Mouse (Mus musculus) forebrain, postnatal 0 days (tissue): ENCODE results near the gene Foxo4. TPM values are rescaled to one million over a fixed set of nuclear protein-coding genes. Genes with fewer than 3 reads are reported as not detected.

ENCODE experiments used
- ATAC-seq: fragments of 200-750 bp; cut with Nextera tagmentation; 2 replicates; pipeline ENCODE4 v1.8.0; 2017; ENCODE audit warnings: mild to moderate bottlenecking, moderate library complexity
- DNase-seq: peaks from one replicate; pipeline ENCODE4 v3.0.0-alpha.2; 2015
- H3K27ac ChIP-seq: fragments of 300-500 bp; sonication (generic); 2 replicates; pipeline ENCODE4 v1.5.1; 2014; ENCODE audit warnings: low read depth, mild to moderate bottlenecking, antibody characterized with exemption, low read length, moderate library complexity, mixed read lengths
- H3K27me3 ChIP-seq: fragments of 300-500 bp; sonication (generic); 2 replicates; pipeline ENCODE4 v1.6.1; 2014; ENCODE audit warnings: mild to moderate bottlenecking, low read length, mixed read lengths; ENCODE audit not compliant: insufficient read depth
- H3K36me3 ChIP-seq: fragments of 300-500 bp; sonication (generic); 2 replicates; pipeline ENCODE4 v1.6.1; 2014; ENCODE audit warnings: mild to moderate bottlenecking, moderate library complexity; ENCODE audit not compliant: insufficient read depth
- H3K4me1 ChIP-seq: fragments of 300-500 bp; sonication (generic); 2 replicates; pipeline ENCODE4 v1.6.1; 2014; ENCODE audit warnings: antibody characterized with exemption; ENCODE audit not compliant: insufficient read depth
- H3K4me2 ChIP-seq: fragments of 300-500 bp; sonication (generic); 2 replicates; pipeline ENCODE4 v1.6.1; 2014; ENCODE audit warnings: low read depth, mild to moderate bottlenecking, moderate library complexity
- H3K4me3 ChIP-seq: fragments of 300-500 bp; sonication (generic); 2 replicates; pipeline ENCODE4 v1.5.1; 2014; ENCODE audit warnings: low read depth, low read length, mixed read lengths
- H3K9ac ChIP-seq: fragments of 300-500 bp; sonication (generic); 2 replicates; pipeline ENCODE4 v1.6.1; 2014; ENCODE audit warnings: mild to moderate bottlenecking
- H3K9me3 ChIP-seq: fragments of 300-500 bp; sonication (generic); 2 replicates; pipeline ENCODE4 v1.6.1; 2016; ENCODE audit warnings: low read length
- CTCF ChIP-seq: sonication (generic); IDR thresholded peaks from 2 replicates; pipeline ENCODE4 v1.5.1; 2016; ENCODE audit warnings: antibody characterized with exemption, control low read depth, low read depth
- WGBS: fragments of 180-500 bp; shearing (Covaris S2); extraction: QIAGEN DNeasy Blood & Tissue Kit; methylation state at CpG from one replicate; pipeline ENCODE4 v1.1.7; 2014; 5-methylcytosine and 5-hydroxymethylcytosine counted together
- polyA plus RNA-seq: library from polyadenylated mRNA; unstranded; fragments of >200 nt; fragmentation: Nextera tagmentation; extraction: Ambion mirVana; gene quantifications from 2 replicates; pipeline ENCODE4 v1.2.1, GENCODE M21; 2015
- total RNA-seq: library from RNA; depleted of rRNA; stranded (reverse); fragments of >200 nt; gene quantifications from 2 replicates; pipeline ENCODE4 v1.2.3, GENCODE M21; 2014

The Foxo4 gene
- total and polyA plus RNA-seq, 2 experiments from 2014 or later = 0.75 to 6.8 TPM

DNA sequence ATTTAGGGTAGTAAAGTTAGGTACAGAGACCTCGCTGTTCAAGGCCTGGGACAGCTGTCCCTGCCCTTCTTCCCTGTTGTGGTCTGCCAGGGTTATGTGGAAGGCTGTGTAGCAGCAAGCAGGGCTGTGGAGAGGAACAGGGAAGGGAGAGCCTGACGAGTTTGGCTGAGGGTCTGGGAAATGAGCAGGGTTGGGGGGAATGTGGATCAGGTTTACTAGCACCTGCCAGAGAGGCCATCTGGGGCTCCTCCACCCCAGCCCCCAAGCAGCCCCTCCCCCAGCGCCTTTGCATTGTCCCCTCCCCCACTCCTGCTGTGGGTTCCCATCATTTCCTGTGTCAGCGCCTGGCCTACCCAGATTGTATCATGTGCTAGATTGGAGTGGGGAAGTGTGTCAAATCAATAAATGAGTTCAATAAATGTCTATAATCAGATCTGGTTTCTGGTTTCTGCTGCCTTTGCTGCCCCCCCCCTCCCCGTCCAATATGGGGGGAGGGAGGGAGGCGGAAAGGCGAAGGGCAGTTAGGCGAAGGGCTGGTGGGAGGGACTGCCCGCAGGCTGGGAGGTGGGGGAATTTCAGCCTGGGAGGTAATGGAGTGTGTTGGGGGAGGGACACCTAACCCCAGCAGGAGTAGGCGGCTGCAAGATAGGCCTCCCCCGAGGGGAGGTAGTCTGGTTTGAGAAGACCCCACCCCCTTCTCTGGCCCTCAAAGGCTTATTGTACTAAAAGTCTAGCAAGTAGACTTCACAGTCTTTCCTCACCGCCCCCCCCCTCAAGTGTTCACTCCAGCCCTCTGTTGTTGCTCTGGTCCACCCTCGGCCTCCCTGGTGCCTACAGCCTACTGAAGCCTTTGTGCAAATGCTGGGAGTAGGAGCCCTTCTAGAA is 6.4 kb downstream of the Foxo4 start:
- H3K27ac ChIP-seq = no peak overlapping the region
- no peaks in the 10 kb centered on the region for H3K4me1 ChIP-seq
- WGBS = 35% methylated on average over 9 of the region's 13 CpGs
- no peaks in the 10 kb centered on the region for H3K9me3 ChIP-seq
- H3K4me3 ChIP-seq = no peak overlapping the region
- no peak overlapping the region for H3K9ac ChIP-seq
- H3K27me3 ChIP-seq = no peaks in the 10 kb centered on the region
- ATAC-seq = peak; percentile 38
- no peaks in the 10 kb centered on the region for H3K36me3 ChIP-seq
- no peak for DNase-seq
- no peak for TF ChIP-seq CTCF
- no peak overlapping the region for H3K4me2 ChIP-seq

DNA sequence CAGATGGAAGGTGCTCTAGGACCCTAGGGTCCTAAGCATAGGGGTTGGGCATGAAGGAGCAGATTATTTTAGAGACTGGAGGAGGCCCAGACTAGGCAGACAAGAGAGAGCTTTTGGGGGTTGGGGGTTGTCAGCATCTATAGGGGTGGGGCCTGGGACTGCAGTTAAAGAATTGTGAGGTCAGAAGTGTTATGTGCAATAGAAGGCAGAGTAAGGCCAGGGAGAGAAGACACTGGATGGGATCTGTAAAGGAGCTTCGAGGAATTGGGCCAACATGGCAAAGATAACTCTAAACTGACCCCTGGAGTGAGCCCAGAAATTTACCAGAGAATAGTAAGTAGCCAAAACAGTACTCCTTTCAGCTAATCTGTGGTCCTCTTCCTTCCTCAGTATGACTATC is 9.6 kb downstream of the Foxo4 start, which contains the start of gene Gm614:
Gm614 (minus strand) TSS at position 101 of the 400 bp plus-strand sequence.
- H3K27ac ChIP-seq = no peak within 1 kb of the TSS
- no peak within 1 kb of the TSS for H3K4me2 ChIP-seq
- no peak for ATAC-seq
- no peaks in the 10 kb centered on the region for H3K27me3 ChIP-seq
- no peak for DNase-seq
- H3K36me3 ChIP-seq = no peaks in the 10 kb centered on the region
- WGBS = 75% methylated on average over 1 of the region's 1 CpGs
- H3K4me1 ChIP-seq = no peaks in the 10 kb centered on the region
- no peak within 1 kb of the TSS for H3K4me3 ChIP-seq
- no peak within 1 kb of the TSS for H3K9ac ChIP-seq
- no peaks in the 10 kb centered on the region for H3K9me3 ChIP-seq
- no peak for TF ChIP-seq CTCF

DNA sequence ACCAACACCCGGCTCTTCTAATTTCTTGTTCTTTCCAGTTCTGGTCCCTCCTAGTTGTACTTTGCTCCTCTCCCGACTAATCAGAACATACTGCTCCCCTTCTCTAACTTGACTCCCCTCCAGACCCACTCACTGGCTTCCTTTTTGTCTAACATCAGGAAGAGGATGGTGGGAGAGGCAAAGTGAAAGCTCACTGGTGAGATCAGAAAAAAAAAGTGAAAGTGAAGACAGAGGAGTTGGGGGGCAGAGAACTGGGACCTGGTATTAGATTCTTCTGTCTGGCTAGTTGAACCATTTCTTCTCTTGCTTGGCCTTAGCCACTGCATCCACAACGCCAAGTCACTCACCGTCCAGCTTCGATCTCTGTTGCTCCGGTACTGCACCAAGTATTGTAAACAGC is 12.3 kb downstream of the Foxo4 start:
- 96% methylated on average over 6 of the region's 6 CpGs for WGBS
- H3K27ac ChIP-seq = no peak overlapping the region
- H3K4me1 ChIP-seq = no peaks in the 10 kb centered on the region
- no peak overlapping the region for H3K4me2 ChIP-seq
- H3K9me3 ChIP-seq = no peaks in the 10 kb centered on the region
- H3K27me3 ChIP-seq = no peaks in the 10 kb centered on the region
- H3K9ac ChIP-seq = no peak overlapping the region
- ATAC-seq (no peak), DNase-seq (no peak)
- H3K4me3 ChIP-seq = no peak overlapping the region
- TF ChIP-seq CTCF = no peak
- H3K36me3 ChIP-seq = no peaks in the 10 kb centered on the region

DNA sequence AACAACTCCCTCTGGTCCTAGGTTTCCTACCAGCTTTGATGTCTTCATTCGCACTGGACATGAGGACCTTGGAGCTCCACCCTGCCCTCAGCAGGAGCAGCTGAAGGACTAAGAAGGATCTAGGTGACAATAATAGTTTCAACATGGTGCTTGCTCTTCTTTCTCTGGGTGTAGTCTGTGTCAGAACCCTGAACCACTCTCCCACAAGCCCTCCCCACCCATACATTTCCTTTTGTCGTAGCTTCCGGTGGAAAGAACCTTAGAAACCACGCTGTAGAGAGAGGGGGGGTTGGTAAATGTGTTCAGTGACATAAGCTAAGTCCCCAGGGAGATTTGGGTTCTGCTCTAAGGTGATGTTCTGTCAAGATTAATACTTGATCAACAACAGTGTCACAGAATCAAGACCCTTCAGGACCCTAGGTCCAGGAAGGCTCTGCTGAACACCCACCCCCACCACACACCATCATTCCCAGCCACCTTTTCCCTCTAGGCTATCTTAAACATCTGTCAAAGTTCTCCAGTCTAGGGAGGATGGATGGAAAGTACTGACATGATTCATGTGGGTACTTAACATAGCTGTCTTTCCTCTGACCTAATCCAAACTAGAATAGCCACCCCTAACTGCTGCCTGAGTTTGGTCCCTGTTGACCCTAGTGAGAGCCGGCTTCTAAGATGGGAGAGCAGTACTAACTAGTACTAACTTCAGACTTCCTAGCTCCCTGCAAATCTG is 13.9 kb downstream of the Foxo4 start, which contains the start of gene Il2rg:
Il2rg (minus strand) TSS at position 231 of the 730 bp plus-strand sequence.
- DNase-seq = no peak
- H3K27me3 ChIP-seq = no peaks in the 10 kb centered on the region
- H3K4me1 ChIP-seq = no peaks in the 10 kb centered on the region
- TF ChIP-seq CTCF = no peak
- no peak within 1 kb of the TSS for H3K27ac ChIP-seq
- no peak within 1 kb of the TSS for H3K4me2 ChIP-seq
- H3K36me3 ChIP-seq = no peaks in the 10 kb centered on the region
- H3K9me3 ChIP-seq = no peaks in the 10 kb centered on the region
- ATAC-seq = no peak
- WGBS = 84% methylated on average over 5 of the region's 5 CpGs
- no peak within 1 kb of the TSS for H3K4me3 ChIP-seq
- no peak within 1 kb of the TSS for H3K9ac ChIP-seq

DNA sequence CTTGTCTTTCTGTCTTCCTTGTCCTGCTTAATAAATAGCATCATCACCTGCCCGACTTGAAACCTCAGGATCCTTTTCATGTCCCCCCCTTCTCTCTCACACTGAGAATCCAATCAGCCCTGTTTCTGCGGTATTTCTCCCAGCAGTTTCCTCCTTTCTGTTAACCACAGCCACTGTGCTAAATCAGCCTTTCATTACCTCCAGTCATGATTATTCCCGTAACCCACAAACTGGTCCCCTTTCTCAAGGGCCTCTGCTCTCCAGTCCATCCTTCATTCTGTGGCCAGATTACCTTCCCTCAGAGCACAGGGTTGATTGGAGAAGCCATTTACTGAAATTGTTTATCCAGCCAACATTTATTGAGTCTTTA is 14.4 kb downstream of the Foxo4 start, which contains the start of gene Gm20489:
Gm20489 (minus strand) TSS at position 269 of the 370 bp plus-strand sequence.
- Histone ChIP-seq H3K9ac (no peak within 1 kb of the TSS), H3K4me3 (no peak within 1 kb of the TSS), H3K4me1 (no peaks in the 10 kb centered on the region), H3K36me3 (no peaks in the 10 kb centered on the region), H3K4me2 (no peak within 1 kb of the TSS), H3K27ac (no peak within 1 kb of the TSS), H3K9me3 (no peaks in the 10 kb centered on the region), H3K27me3 (no peaks in the 10 kb centered on the region)
- TF ChIP-seq CTCF = no peak
- 67% methylated on average over 3 of the region's 3 CpGs for WGBS
- ATAC-seq (no peak), DNase-seq (no peak)

DNA sequence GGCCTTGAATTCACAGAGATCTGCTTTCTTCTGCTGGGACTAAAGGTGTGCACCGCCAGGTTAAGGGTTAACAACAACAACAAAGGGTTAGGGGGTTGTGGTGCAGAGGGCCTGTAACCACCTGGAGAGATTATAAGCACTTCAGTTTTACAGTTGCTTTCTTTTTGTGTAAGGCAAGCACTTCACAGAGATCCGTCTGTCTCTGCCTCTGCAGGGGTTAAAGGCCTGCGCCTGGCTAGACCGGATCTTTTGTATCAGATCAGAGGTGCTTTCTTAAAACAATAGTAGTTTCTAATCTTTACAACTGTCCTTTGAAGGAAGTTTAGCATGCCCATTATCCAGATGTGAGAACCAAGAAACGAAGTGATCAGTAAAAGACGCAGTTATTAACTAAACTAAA is 19.1 kb downstream of the Foxo4 start:
- H3K4me3 ChIP-seq = peak overlapping the region; percentile 48
- 34% methylated on average over 6 of the region's 6 CpGs for WGBS
- no peak for DNase-seq
- H3K4me2 ChIP-seq = peak overlapping the region; percentile 52
- no peak for TF ChIP-seq CTCF
- H3K27ac ChIP-seq = no peak overlapping the region
- H3K9me3 ChIP-seq = no peaks in the 10 kb centered on the region
- no peak for ATAC-seq
- H3K4me1 ChIP-seq = no peaks in the 10 kb centered on the region
- peak overlapping the region; percentile 61 for H3K9ac ChIP-seq
- peaks cover 4% of the 10 kb centered on the region; the same call in 1 of the 2 replicates for H3K36me3 ChIP-seq
- H3K27me3 ChIP-seq = no peaks in the 10 kb centered on the region
